Mouse (Mus musculus) lung, embryonic 14.5 days (tissue): ENCODE results near the gene Prps1l1. TPM values are rescaled to one million over a fixed set of nuclear protein-coding genes. Genes with fewer than 3 reads are reported as not detected.

Experiments
- ATAC-seq: fragments of 200-750 bp; cut with Nextera tagmentation; 2 replicates; pipeline ENCODE4 v1.8.0; 2017; ENCODE audit warnings: mild to moderate bottlenecking, moderate TSS enrichment, moderate library complexity; ENCODE audit not compliant: insufficient read depth
- DNase-seq: peaks from one replicate; pipeline ENCODE4 v3.0.0-alpha.2; 2015
- H3K27ac ChIP-seq: fragments of 300-500 bp; sonication (generic); 2 replicates; pipeline ENCODE4 v1.5.1; 2014; ENCODE audit warnings: low read depth, mild to moderate bottlenecking, moderate library complexity
- H3K27me3 ChIP-seq: fragments of 300-500 bp; sonication (generic); 2 replicates; pipeline ENCODE4 v1.6.1; 2014; ENCODE audit warnings: low read length, control low read depth; ENCODE audit not compliant: insufficient read depth
- H3K36me3 ChIP-seq: fragments of 300-500 bp; sonication (generic); 2 replicates; pipeline ENCODE4 v1.6.1; 2014; ENCODE audit warnings: control low read depth; ENCODE audit not compliant: insufficient read depth
- H3K4me1 ChIP-seq: fragments of 300-500 bp; sonication (generic); 2 replicates; pipeline ENCODE4 v1.6.1; 2014; ENCODE audit warnings: antibody characterized with exemption, control low read depth; ENCODE audit not compliant: insufficient read depth
- H3K4me2 ChIP-seq: fragments of 300-500 bp; sonication (generic); 2 replicates; pipeline ENCODE4 v1.6.1; 2014; ENCODE audit warnings: mild to moderate bottlenecking
- H3K4me3 ChIP-seq: fragments of 300-500 bp; sonication (generic); 2 replicates; pipeline ENCODE4 v1.5.1; 2014; ENCODE audit warnings: low read depth, low read length
- H3K9ac ChIP-seq: fragments of 300-500 bp; sonication (generic); 2 replicates; pipeline ENCODE4 v1.6.1; 2014
- H3K9me3 ChIP-seq: fragments of 300-500 bp; sonication (generic); 2 replicates; pipeline ENCODE4 v1.6.1; 2016; ENCODE audit warnings: low read depth, low read length, control low read depth
- CTCF ChIP-seq: IDR thresholded peaks from 2 replicates; pipeline ENCODE4 v1.5.1; 2016; ENCODE audit warnings: antibody characterized with exemption, low read depth
- WGBS: fragments of 180-500 bp; shearing (Covaris S2); extraction: QIAGEN DNeasy Blood & Tissue Kit; methylation state at CpG from one replicate; pipeline ENCODE4 v1.1.7; 2014; 5-methylcytosine and 5-hydroxymethylcytosine counted together
- polyA plus RNA-seq: library from polyadenylated mRNA; unstranded; fragments of >200 nt; fragmentation: Nextera tagmentation; extraction: Ambion mirVana; gene quantifications from 2 replicates; pipeline ENCODE4 v1.2.1, GENCODE M21; 2014

Prps1l1 gene
- polyA plus RNA-seq, 1 experiment from 2014 or later, result not detected

- Histone ChIP-seq H3K4me1 (no peaks in the 10 kb centered on the region), H3K9me3 (peaks cover 5% of the 10 kb centered on the region; the same call in 1 of the 2 replicates), H3K27ac (no peak overlapping the region), H3K9ac (no peak overlapping the region), H3K4me2 (no peak overlapping the region), H3K27me3 (no peaks in the 10 kb centered on the region), H3K36me3 (no peaks in the 10 kb centered on the region), H3K4me3 (no peak overlapping the region)
- no peak for DNase-seq
- 76% methylated on average over 2 of the region's 2 CpGs for WGBS
- TF ChIP-seq CTCF, result no peak
- no peak for ATAC-seq
Measured at GRCm38 (mm10) chr12:34991900-34992299, 7.3 kb downstream of the Prps1l1 start.

- TF ChIP-seq CTCF, result no peak
- H3K4me3 ChIP-seq, result no peak overlapping the region
- H3K27me3 ChIP-seq, result no peaks in the 10 kb centered on the region
- H3K36me3 ChIP-seq, result no peaks in the 10 kb centered on the region
- WGBS, result 88% methylated on average over 3 of the region's 3 CpGs
- no peak overlapping the region for H3K9ac ChIP-seq
- H3K27ac ChIP-seq, result no peak overlapping the region
- H3K4me1 ChIP-seq, result no peaks in the 10 kb centered on the region
- no peak for DNase-seq
- peaks cover 5% of the 10 kb centered on the region; the same call in 1 of the 2 replicates for H3K9me3 ChIP-seq
- ATAC-seq, result no peak
- H3K4me2 ChIP-seq, result no peak overlapping the region
Measured at GRCm38 (mm10) chr12:34997597-34998182, 13.1 kb downstream of the Prps1l1 start.

- Histone ChIP-seq H3K9me3 (peaks cover 5% of the 10 kb centered on the region; the same call in 1 of the 2 replicates), H3K27ac (no peak overlapping the region), H3K36me3 (no peaks in the 10 kb centered on the region), H3K4me3 (no peak overlapping the region), H3K4me2 (no peak overlapping the region), H3K9ac (no peak overlapping the region), H3K4me1 (no peaks in the 10 kb centered on the region), H3K27me3 (no peaks in the 10 kb centered on the region)
- 62% methylated on average over 12 of the region's 12 CpGs for WGBS
- no peak for TF ChIP-seq CTCF
- ATAC-seq (no peak), DNase-seq (no peak)
Measured at GRCm38 (mm10) chr12:34998778-34999467, 14.4 kb downstream of the Prps1l1 start.

- Histone ChIP-seq H3K9ac (no peak overlapping the region), H3K27me3 (no peaks in the 10 kb centered on the region), H3K4me3 (no peak overlapping the region), H3K9me3 (peaks cover 5% of the 10 kb centered on the region; the same call in 1 of the 2 replicates), H3K4me1 (no peaks in the 10 kb centered on the region), H3K27ac (no peak overlapping the region), H3K4me2 (no peak overlapping the region), H3K36me3 (no peaks in the 10 kb centered on the region)
- DNase-seq (no peak), ATAC-seq (no peak)
- WGBS, result 40% methylated on average over 4 of the region's 4 CpGs
- TF ChIP-seq CTCF, result no peak
Measured at GRCm38 (mm10) chr12:35000323-35000722, 15.8 kb downstream of the Prps1l1 start.

GRCm38 (mm10) chr12:35005748-35006147 is 21.2 kb downstream of the Prps1l1 start:
- Histone ChIP-seq H3K9ac (no peak overlapping the region), H3K4me3 (no peak overlapping the region), H3K27ac (no peak overlapping the region), H3K27me3 (no peaks in the 10 kb centered on the region), H3K4me1 (no peaks in the 10 kb centered on the region), H3K36me3 (no peaks in the 10 kb centered on the region), H3K4me2 (no peak overlapping the region), H3K9me3 (no peaks in the 10 kb centered on the region)
- ATAC-seq (no peak), DNase-seq (no peak)
- TF ChIP-seq CTCF, result no peak

GRCm38 (mm10) chr12:35007851-35008250 is 23.3 kb downstream of the Prps1l1 start:
- Histone ChIP-seq H3K4me3 (no peak overlapping the region), H3K27ac (no peak overlapping the region), H3K27me3 (no peaks in the 10 kb centered on the region), H3K4me2 (no peak overlapping the region), H3K4me1 (no peaks in the 10 kb centered on the region), H3K36me3 (no peaks in the 10 kb centered on the region), H3K9ac (no peak overlapping the region), H3K9me3 (no peaks in the 10 kb centered on the region)
- WGBS, result 90% methylated on average over 1 of the region's 1 CpGs
- ATAC-seq (no peak), DNase-seq (no peak)
- no peak for TF ChIP-seq CTCF

GRCm38 (mm10) chr12:35008340-35009137 is 24.0 kb downstream of the Prps1l1 start:
- no peaks in the 10 kb centered on the region for H3K4me1 ChIP-seq
- ATAC-seq, result peak; percentile 62
- peak; percentile 37 for DNase-seq
- H3K27me3 ChIP-seq, result no peaks in the 10 kb centered on the region
- no peak for TF ChIP-seq CTCF
- H3K4me3 ChIP-seq, result no peak overlapping the region
- H3K9me3 ChIP-seq, result no peaks in the 10 kb centered on the region
- no peak overlapping the region for H3K4me2 ChIP-seq
- H3K27ac ChIP-seq, result no peak overlapping the region
- WGBS, result 40% methylated on average over 11 of the region's 11 CpGs
- no peak overlapping the region for H3K9ac ChIP-seq
- H3K36me3 ChIP-seq, result no peaks in the 10 kb centered on the region
